Mouse (Mus musculus) spleen, adult 2 months (tissue): Measurements from ENCODE around the gene Pdcd1lg2.

Source experiments
- CTCF ChIP-seq: fragments of 200-500 bp; IDR thresholded peaks from 2 replicates; pipeline ENCODE4 v1.5.1; 2011; ENCODE audit warnings: mild to moderate bottlenecking, inconsistent platforms; ENCODE audit not compliant: insufficient read depth, insufficient read length, insufficient replicate concordance; ENCODE audit errors: extremely low read depth
- POLR2A ChIP-seq: fragments of 200-500 bp; IDR thresholded peaks from 2 replicates; pipeline ENCODE4 v1.6.1; 2011; ENCODE audit warnings: low read depth, low read length, inconsistent platforms

- TF ChIP-seq CTCF (no peak), POLR2A (no peak)
Observed at GRCm38 (mm10) chr19:29372621-29373020, 38.1 kb upstream of the Pdcd1lg2 start.
